Mouse (Mus musculus) myocyte (in vitro differentiated cells): ENCODE measurements at regions not wholly inside any gene's neighbourhood (a gene's known extent, or its start where the extent isn't known, plus 50 kb on each side); places are given as distances from the start of the nearest gene placed in this dataset.

Experiments
- CEBPB ChIP-seq: IDR thresholded peaks from 2 replicates; pipeline ENCODE4 v1.6.1; 2011; ENCODE audit warnings: mild to moderate bottlenecking, moderate library complexity; ENCODE audit not compliant: poor library complexity, insufficient read depth, severe bottlenecking
- MAX ChIP-seq: IDR thresholded peaks from one replicate; pipeline ENCODE4 v1.6.1; 2011; ENCODE audit warnings: low read depth, mild to moderate bottlenecking, control low read depth
- MYOD1 ChIP-seq, 3 experiments: IDR thresholded peaks; one replicate each; pipeline ENCODE4 v1.6.1; 2011; ENCODE audit warnings: control low read depth in 2 of 3, low read depth in 2 of 3, mild to moderate bottlenecking in 2 of 3, moderate library complexity in 1 of 3; ENCODE audit not compliant: insufficient read length in 2 of 3, control insufficient read depth in 1 of 3
- MYOG ChIP-seq, 3 experiments: IDR thresholded peaks; one replicate each; pipeline ENCODE4 v1.6.1; 2011; ENCODE audit warnings: control low read depth in 2 of 3, low read depth in 2 of 3, mild to moderate bottlenecking in 2 of 3; ENCODE audit not compliant: insufficient read length in 2 of 3, control insufficient read depth in 1 of 3, insufficient read depth in 1 of 3
- POLR2A ChIP-seq: IDR thresholded peaks from one replicate; pipeline ENCODE4 v1.6.1; 2011; ENCODE audit warnings: low read depth, mild to moderate bottlenecking, control low read depth, moderate library complexity; ENCODE audit not compliant: insufficient read length
- POLR2AphosphoS2 ChIP-seq: IDR thresholded peaks from one replicate; pipeline ENCODE4 v1.6.1; 2011; ENCODE audit warnings: low read depth, control low read depth; ENCODE audit not compliant: insufficient read length
- REST ChIP-seq: IDR thresholded peaks from one replicate; pipeline ENCODE4 v1.6.1; 2011; ENCODE audit warnings: mild to moderate bottlenecking, control low read depth, moderate library complexity; ENCODE audit not compliant: insufficient read depth, insufficient read length
- SRF ChIP-seq: IDR thresholded peaks from one replicate; pipeline ENCODE4 v1.6.1; 2011; ENCODE audit warnings: low read depth; ENCODE audit not compliant: control insufficient read depth, insufficient read length
- TCF12 ChIP-seq: IDR thresholded peaks from one replicate; pipeline ENCODE4 v1.6.1; 2011; ENCODE audit warnings: mild to moderate bottlenecking, control low read depth; ENCODE audit not compliant: poor library complexity, insufficient read depth, severe bottlenecking
- TCF3 ChIP-seq: IDR thresholded peaks from one replicate; pipeline ENCODE4 v1.6.1; 2011; ENCODE audit warnings: low read depth, control low read depth; ENCODE audit not compliant: insufficient read length
- USF1 ChIP-seq: IDR thresholded peaks from one replicate; pipeline ENCODE4 v1.6.1; 2011; ENCODE audit warnings: low read depth, mild to moderate bottlenecking, control low read depth, moderate library complexity

DNA sequence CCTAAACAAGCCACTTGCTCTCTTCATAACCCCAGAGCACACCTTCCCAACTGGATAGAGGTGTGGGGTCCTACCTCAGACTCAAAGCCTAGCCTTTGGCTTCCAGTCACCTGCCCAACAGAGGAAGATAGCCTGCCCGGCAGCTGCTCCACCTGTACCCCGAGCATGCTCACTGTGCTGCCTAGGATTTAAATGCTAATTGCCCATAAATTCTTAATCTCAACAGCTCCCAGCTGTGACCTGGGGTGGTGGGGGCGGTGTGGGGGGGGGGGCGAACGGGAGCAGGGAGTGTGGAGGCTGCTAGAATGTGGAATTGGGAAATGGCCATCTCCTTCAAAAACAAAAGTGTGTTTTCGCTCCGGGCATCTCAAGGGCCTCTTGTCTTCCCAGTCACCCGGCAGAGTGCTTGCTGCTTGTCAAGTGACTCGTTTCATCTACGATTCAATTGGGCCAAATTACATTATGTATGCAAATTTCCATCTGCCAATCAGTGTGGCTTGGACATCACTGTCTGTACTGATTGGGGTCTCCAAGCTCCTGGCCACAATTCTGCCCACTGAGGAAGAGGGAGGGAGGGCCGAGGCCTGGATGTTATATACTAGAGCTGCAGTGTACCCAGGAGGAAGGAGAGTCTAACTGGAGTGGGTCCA is 188.6 kb upstream of the Zmiz1 start:
- TF ChIP-seq POLR2A (no peak), SRF (no peak), POLR2AphosphoS2 (no peak), MYOD1 (IDR thresholded peaks at IDR 0.05; ENCODE audit: control insufficient read depth in 1 of 3, insufficient read length in 2 of 3, low read depth in 2 of 3) (no peak), TCF12 (no peak), MAX (no peak), MYOG (IDR thresholded peaks at IDR 0.05; ENCODE audit: control insufficient read depth in 1 of 3, insufficient read depth in 1 of 3, insufficient read length in 2 of 3, low read depth in 2 of 3) (no peak), CEBPB (no peak), REST (no peak), USF1 (no peak), TCF3 (no peak)
